Mouse (Mus musculus) lung, postnatal 10 days (tissue): ENCODE measurements around the gene Ptpn3.

ENCODE experiments used
- DNase-seq: peaks from one replicate; pipeline ENCODE4 v3.0.0; 2021

Ptpn3 gene

GRCm38 (mm10) chr4:57261813-57262212, 39.8 kb downstream of the Ptpn3 start:
- DNase-seq, result no peak

- no peak for DNase-seq
Observed at GRCm38 (mm10) chr4:57258159-57259035, 43.2 kb downstream of the Ptpn3 start.

- DNase-seq, result no peak
Observed at GRCm38 (mm10) chr4:57257409-57257808, 44.2 kb downstream of the Ptpn3 start.

- DNase-seq, result no peak
Observed at GRCm38 (mm10) chr4:57256761-57257160, 44.9 kb downstream of the Ptpn3 start.

- no peak for DNase-seq
Observed at GRCm38 (mm10) chr4:57254412-57254811, 47.2 kb downstream of the Ptpn3 start.

GRCm38 (mm10) chr4:57250636-57251035, 51.0 kb downstream of the Ptpn3 start:
- peak; percentile 28 for DNase-seq

- no peak for DNase-seq
Observed at GRCm38 (mm10) chr4:57249108-57249507, 52.5 kb downstream of the Ptpn3 start.

- no peak for DNase-seq
Observed at GRCm38 (mm10) chr4:57244874-57245273, 56.8 kb downstream of the Ptpn3 start.

GRCm38 (mm10) chr4:57243312-57243711, 58.3 kb downstream of the Ptpn3 start:
- no peak for DNase-seq

GRCm38 (mm10) chr4:57240934-57241333, 60.7 kb downstream of the Ptpn3 start:
- peak; percentile 57 for DNase-seq

GRCm38 (mm10) chr4:57240100-57240499, 61.5 kb downstream of the Ptpn3 start:
- DNase-seq, result peak; percentile 65

GRCm38 (mm10) chr4:57239112-57239511, 62.5 kb downstream of the Ptpn3 start:
- DNase-seq, result no peak

- no peak for DNase-seq
Observed at GRCm38 (mm10) chr4:57238118-57238517, 63.5 kb downstream of the Ptpn3 start.

GRCm38 (mm10) chr4:57236513-57236912, 65.1 kb downstream of the Ptpn3 start:
- no peak for DNase-seq

- DNase-seq, result no peak
Observed at GRCm38 (mm10) chr4:57235741-57236140, 65.9 kb downstream of the Ptpn3 start.

- no peak for DNase-seq
Observed at GRCm38 (mm10) chr4:57234348-57234747, 67.3 kb downstream of the Ptpn3 start.

- DNase-seq, result no peak
Observed at GRCm38 (mm10) chr4:57232439-57232838, 69.2 kb downstream of the Ptpn3 start.

GRCm38 (mm10) chr4:57231323-57231722, 70.3 kb downstream of the Ptpn3 start:
- no peak for DNase-seq

GRCm38 (mm10) chr4:57230341-57230740, 71.3 kb downstream of the Ptpn3 start:
- no peak for DNase-seq

GRCm38 (mm10) chr4:57228601-57229520, 72.8 kb downstream of the Ptpn3 start:
- DNase-seq, result no peak

GRCm38 (mm10) chr4:57224776-57225175, 76.9 kb downstream of the Ptpn3 start:
- no peak for DNase-seq

GRCm38 (mm10) chr4:57217746-57218145, 83.9 kb downstream of the Ptpn3 start:
- DNase-seq, result no peak

- DNase-seq, result no peak
Observed at GRCm38 (mm10) chr4:57216535-57216934, 85.1 kb downstream of the Ptpn3 start.

- no peak for DNase-seq
Observed at GRCm38 (mm10) chr4:57214852-57215251, 86.8 kb downstream of the Ptpn3 start.
